Mouse (Mus musculus): ENCODE data around the gene Tom1l1. TPM values are rescaled to one million over a fixed set of nuclear protein-coding genes. Genes with fewer than 3 reads are reported as not detected.

The Tom1l1 gene
- 1.7 and 2.6 TPM in 2 replicates for polyA plus RNA-seq (2012; rRNA removed)

DNA sequence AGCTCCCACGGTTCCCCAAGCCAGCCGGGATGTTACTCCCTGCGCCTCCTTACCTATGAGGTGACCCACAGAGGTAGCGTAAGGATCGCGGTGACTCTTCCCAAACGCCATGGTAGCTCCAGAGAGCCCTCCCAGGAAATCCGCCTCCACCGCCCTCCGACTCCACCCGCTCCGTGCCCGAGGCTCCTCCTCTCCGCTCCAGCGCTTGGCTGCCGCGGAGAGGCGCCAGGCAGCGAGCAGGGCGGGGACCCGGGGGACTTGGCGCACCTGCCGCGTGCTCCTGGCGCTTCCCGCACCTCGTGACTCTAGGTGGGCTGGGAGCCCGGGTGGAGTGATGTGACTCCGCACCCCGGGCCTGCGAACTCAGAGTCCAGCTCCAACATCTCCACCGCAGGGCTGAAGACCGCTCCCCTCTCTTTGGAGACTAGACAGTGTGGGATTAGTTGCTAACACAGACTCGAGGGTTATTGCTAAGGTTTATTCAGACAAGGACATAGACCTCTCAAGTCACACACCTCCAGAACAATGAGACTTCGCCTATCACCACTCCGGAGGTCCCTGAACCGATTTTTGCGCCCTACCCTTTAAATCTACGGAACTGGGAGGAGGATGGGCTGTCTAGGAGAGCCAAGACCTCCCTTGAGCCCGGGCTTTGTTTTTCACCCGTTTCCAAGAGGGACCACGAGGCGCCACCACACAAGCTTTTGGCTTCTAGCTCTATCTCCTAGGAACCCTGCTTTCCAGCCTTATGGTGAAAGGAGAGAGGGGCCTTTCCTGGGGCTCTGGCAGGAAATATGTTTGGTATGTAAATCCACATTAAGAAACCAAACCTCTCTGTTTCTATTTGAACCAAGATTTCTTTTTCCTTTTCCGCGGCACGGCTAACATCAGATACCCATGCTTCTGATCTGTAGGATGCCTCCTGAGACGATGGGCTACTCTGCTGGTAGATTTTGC, at the start of gene Tom1l1:
Tom1l1 (minus strand) TSS at position 907 of the 957 bp plus-strand sequence.
- no peaks in the 10 kb centered on the region for H3K27me3 ChIP-seq (ENCODE audit: control insufficient read depth, insufficient read depth, low read length)
- no peak for DNase-seq
- H3K27ac ChIP-seq (ENCODE audit: control insufficient read depth, insufficient read depth, low read length) = no peak within 1 kb of the TSS
- H3K36me3 ChIP-seq (ENCODE audit: control insufficient read depth, insufficient read depth, low read length) = no peaks in the 10 kb centered on the region
- H3K4me1 ChIP-seq (replicated peaks; ENCODE audit: control insufficient read depth, insufficient read depth, low read length) = no peaks in the 10 kb centered on the region
- H3K4me3 ChIP-seq (ENCODE audit: control insufficient read depth, insufficient read depth, low read length) = 0 out of 2 replicates have a peak within 1 kb of the TSS, but pooled peaks have one; percentile 2
- 10% methylated on average over 47 of the region's 47 CpGs for WGBS
- TF ChIP-seq CTCF (IDR thresholded peaks at IDR 0.05; ENCODE audit: borderline replicate concordance, control insufficient read depth, extremely low read depth, insufficient read depth, low read length, poor library complexity) = no peak
- TF ChIP-seq POLR2A (IDR thresholded peaks at IDR 0.05; ENCODE audit: control insufficient read depth, extremely low read depth, insufficient read depth, low read length, poor library complexity) = no peak

DNA sequence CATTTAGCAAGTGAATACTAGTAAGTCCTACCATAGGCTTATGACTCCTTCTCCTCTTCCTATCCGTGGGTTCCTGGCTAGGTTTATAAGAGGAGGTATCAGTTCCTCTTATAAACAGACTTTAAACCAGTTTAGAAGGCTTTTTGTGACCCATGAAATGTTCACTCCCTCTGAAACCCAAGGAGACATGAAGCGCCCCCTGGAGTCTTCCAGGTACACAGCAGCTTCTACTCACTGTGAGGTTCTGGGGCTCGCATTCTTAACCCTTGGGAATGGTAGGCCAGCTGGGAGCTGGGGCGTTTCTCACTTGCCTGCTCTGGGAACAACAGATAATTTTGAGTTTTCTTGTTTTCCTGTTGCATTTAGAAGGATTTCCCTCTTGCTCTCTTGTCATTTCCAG, 45.4 kb upstream of the Tom1l1 start:
- Histone ChIP-seq H3K27me3 (ENCODE audit: control insufficient read depth, insufficient read depth, low read length) (no peaks in the 10 kb centered on the region), H3K36me3 (ENCODE audit: control insufficient read depth, insufficient read depth, low read length) (no peaks in the 10 kb centered on the region), H3K27ac (ENCODE audit: control insufficient read depth, insufficient read depth, low read length) (no peak overlapping the region), H3K4me3 (ENCODE audit: control insufficient read depth, insufficient read depth, low read length) (no peak overlapping the region), H3K4me1 (replicated peaks; ENCODE audit: control insufficient read depth, insufficient read depth, low read length) (no peaks in the 10 kb centered on the region)
- DNase-seq = no peak
- TF ChIP-seq POLR2A (IDR thresholded peaks at IDR 0.05; ENCODE audit: control insufficient read depth, extremely low read depth, insufficient read depth, low read length, poor library complexity) (no peak), CTCF (IDR thresholded peaks at IDR 0.05; ENCODE audit: borderline replicate concordance, control insufficient read depth, extremely low read depth, insufficient read depth, low read length, poor library complexity) (no peak)
- 72% methylated on average over 4 of the region's 4 CpGs for WGBS

DNA sequence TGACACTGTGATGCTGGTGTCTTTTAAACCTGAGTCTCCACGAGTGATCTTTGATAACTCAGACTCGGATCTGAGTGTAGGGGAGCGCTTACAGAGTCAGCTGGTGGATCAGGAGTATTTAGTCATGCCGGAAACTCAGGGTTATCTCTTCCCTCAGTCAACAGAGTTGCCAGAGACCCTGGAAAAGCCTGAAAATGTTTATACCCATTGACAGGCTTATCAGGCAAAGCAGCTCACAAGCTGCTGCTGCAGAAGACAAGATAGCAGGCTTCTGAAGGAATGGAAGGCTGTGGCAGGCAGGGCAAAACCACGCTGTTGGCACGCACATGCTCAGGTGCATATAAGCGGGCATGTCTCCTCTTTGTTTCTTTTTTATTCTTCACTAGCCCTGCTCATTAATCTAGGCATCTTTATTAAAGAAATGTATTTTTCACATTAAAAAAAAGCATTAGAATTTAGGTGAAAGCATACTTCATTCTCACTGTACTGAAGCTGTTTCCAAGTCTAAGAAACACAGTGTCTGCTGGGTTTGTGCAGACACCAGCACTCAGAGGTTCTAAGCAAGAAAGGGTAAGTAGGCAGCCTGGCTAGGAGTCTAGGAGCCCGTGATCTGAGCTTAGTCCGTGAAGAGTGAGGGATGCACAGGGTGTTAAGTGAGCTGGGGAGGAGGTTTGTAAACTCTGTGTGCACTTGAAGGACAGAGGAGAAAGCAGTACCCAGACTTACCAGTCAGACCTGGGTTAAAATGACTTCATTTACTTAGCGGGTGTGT, 39.4 kb upstream of the Tom1l1 start:
- Histone ChIP-seq H3K27me3 (ENCODE audit: control insufficient read depth, insufficient read depth, low read length) (no peaks in the 10 kb centered on the region; the same call in 1 of the 2 replicates), H3K36me3 (ENCODE audit: control insufficient read depth, insufficient read depth, low read length) (no peaks in the 10 kb centered on the region), H3K4me3 (ENCODE audit: control insufficient read depth, insufficient read depth, low read length) (no peak overlapping the region), H3K4me1 (replicated peaks; ENCODE audit: control insufficient read depth, insufficient read depth, low read length) (no peaks in the 10 kb centered on the region), H3K27ac (ENCODE audit: control insufficient read depth, insufficient read depth, low read length) (no peak overlapping the region)
- TF ChIP-seq CTCF (IDR thresholded peaks at IDR 0.05; ENCODE audit: borderline replicate concordance, control insufficient read depth, extremely low read depth, insufficient read depth, low read length, poor library complexity) = no peak
- no peak for TF ChIP-seq POLR2A (IDR thresholded peaks at IDR 0.05; ENCODE audit: control insufficient read depth, extremely low read depth, insufficient read depth, low read length, poor library complexity)
- DNase-seq = no peak
- WGBS = 58% methylated on average over 10 of the region's 10 CpGs

GRCm38 (mm10) chr11:90726730-90727129, 38.6 kb upstream of the Tom1l1 start:
- H3K4me3 ChIP-seq (ENCODE audit: control insufficient read depth, insufficient read depth, low read length) = no peak overlapping the region
- no peaks in the 10 kb centered on the region for H3K4me1 ChIP-seq (replicated peaks; ENCODE audit: control insufficient read depth, insufficient read depth, low read length)
- H3K36me3 ChIP-seq (ENCODE audit: control insufficient read depth, insufficient read depth, low read length) = no peaks in the 10 kb centered on the region
- no peaks in the 10 kb centered on the region; the same call in 1 of the 2 replicates for H3K27me3 ChIP-seq (ENCODE audit: control insufficient read depth, insufficient read depth, low read length)
- TF ChIP-seq POLR2A (IDR thresholded peaks at IDR 0.05; ENCODE audit: control insufficient read depth, extremely low read depth, insufficient read depth, low read length, poor library complexity) (no peak), CTCF (IDR thresholded peaks at IDR 0.05; ENCODE audit: borderline replicate concordance, control insufficient read depth, extremely low read depth, insufficient read depth, low read length, poor library complexity) (no peak)
- 29% methylated on average over 10 of the region's 10 CpGs for WGBS
- DNase-seq = no peak
- no peak overlapping the region for H3K27ac ChIP-seq (ENCODE audit: control insufficient read depth, insufficient read depth, low read length)

DNA sequence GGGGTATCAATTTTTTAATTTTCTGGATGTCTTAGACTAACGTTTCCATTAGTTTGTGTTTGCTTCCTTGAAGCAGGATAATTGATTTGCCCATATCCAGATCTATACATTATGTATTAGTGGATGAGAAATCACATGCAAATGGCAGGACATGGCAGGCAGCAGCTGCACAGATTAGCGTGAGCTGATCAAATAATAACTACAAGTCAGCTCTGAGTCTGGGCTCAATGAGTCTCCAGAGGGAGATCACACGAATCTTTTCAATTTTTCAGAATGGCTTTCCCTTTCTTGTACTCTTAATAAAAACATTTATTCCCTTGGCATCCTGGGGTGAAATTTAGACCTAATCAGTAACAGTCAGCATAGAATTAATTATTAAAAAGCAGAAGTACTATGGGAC, 34.1 kb upstream of the Tom1l1 start:
- Histone ChIP-seq H3K36me3 (ENCODE audit: control insufficient read depth, insufficient read depth, low read length) (no peaks in the 10 kb centered on the region), H3K27me3 (ENCODE audit: control insufficient read depth, insufficient read depth, low read length) (no peaks in the 10 kb centered on the region; the same call in 1 of the 2 replicates), H3K4me1 (replicated peaks; ENCODE audit: control insufficient read depth, insufficient read depth, low read length) (no peaks in the 10 kb centered on the region), H3K4me3 (ENCODE audit: control insufficient read depth, insufficient read depth, low read length) (no peak overlapping the region), H3K27ac (ENCODE audit: control insufficient read depth, insufficient read depth, low read length) (no peak overlapping the region)
- no peak for TF ChIP-seq POLR2A (IDR thresholded peaks at IDR 0.05; ENCODE audit: control insufficient read depth, extremely low read depth, insufficient read depth, low read length, poor library complexity)
- TF ChIP-seq CTCF (IDR thresholded peaks at IDR 0.05; ENCODE audit: borderline replicate concordance, control insufficient read depth, extremely low read depth, insufficient read depth, low read length, poor library complexity) = no peak
- 92% methylated on average over 3 of the region's 3 CpGs for WGBS
- no peak for DNase-seq

- no peaks in the 10 kb centered on the region for H3K27me3 ChIP-seq (ENCODE audit: control insufficient read depth, insufficient read depth, low read length)
- H3K36me3 ChIP-seq (ENCODE audit: control insufficient read depth, insufficient read depth, low read length) = no peaks in the 10 kb centered on the region
- H3K27ac ChIP-seq (ENCODE audit: control insufficient read depth, insufficient read depth, low read length) = no peak overlapping the region
- H3K4me1 ChIP-seq (replicated peaks; ENCODE audit: control insufficient read depth, insufficient read depth, low read length) = no peaks in the 10 kb centered on the region
- WGBS = 95% methylated on average over 3 of the region's 3 CpGs
- no peak for DNase-seq
- TF ChIP-seq CTCF (IDR thresholded peaks at IDR 0.05; ENCODE audit: borderline replicate concordance, control insufficient read depth, extremely low read depth, insufficient read depth, low read length, poor library complexity) (no peak), POLR2A (IDR thresholded peaks at IDR 0.05; ENCODE audit: control insufficient read depth, extremely low read depth, insufficient read depth, low read length, poor library complexity) (no peak)
- H3K4me3 ChIP-seq (ENCODE audit: control insufficient read depth, insufficient read depth, low read length) = no peak overlapping the region
These were observed 29.6 kb upstream of the Tom1l1 start for GRCm38 (mm10) chr11:90717719-90718118.
